Mouse (Mus musculus) liver, adult 2 months (tissue): ENCODE results near the gene Cfap70. TPM values are rescaled to one million over a fixed set of nuclear protein-coding genes. Genes with fewer than 3 reads are reported as not detected.

Experiments used
- DNase-seq: peaks from one replicate; pipeline ENCODE4 v3.0.0-alpha.2; 2011; ENCODE audit warnings: low read depth, low spot score; ENCODE audit errors: extremely low read depth
- H3K27ac ChIP-seq: fragments of 200-500 bp; replicated peaks from 2 replicates; pipeline ENCODE4 v1.5.1; 2012; ENCODE audit warnings: low read depth, mild to moderate bottlenecking, control low read depth, inconsistent platforms, low read length; ENCODE audit not compliant: insufficient read depth
- H3K27me3 ChIP-seq: fragments of 200-500 bp; 2 replicates; pipeline ENCODE4 v1.6.1; 2012; ENCODE audit warnings: mild to moderate bottlenecking, moderate library complexity, low read length, inconsistent platforms; ENCODE audit not compliant: control insufficient read depth, insufficient read depth
- H3K36me3 ChIP-seq: fragments of 200-500 bp; 2 replicates; pipeline ENCODE4 v1.6.1; 2012; ENCODE audit warnings: low read length, inconsistent platforms; ENCODE audit not compliant: control insufficient read depth, insufficient read depth
- H3K4me1 ChIP-seq: fragments of 200-500 bp; 2 replicates; pipeline ENCODE4 v1.6.1; 2011; ENCODE audit warnings: low read length; ENCODE audit not compliant: control insufficient read depth, insufficient read depth
- H3K4me3 ChIP-seq: fragments of 200-500 bp; 2 replicates; pipeline ENCODE4 v1.5.1; 2011; ENCODE audit warnings: low read depth, mild to moderate bottlenecking, control low read depth, low read length, moderate library complexity; ENCODE audit not compliant: insufficient read depth
- H3K79me2 ChIP-seq: fragments of 200-500 bp; 2 replicates; pipeline ENCODE4 v1.6.1; 2012; ENCODE audit warnings: inconsistent platforms, mild to moderate bottlenecking, low read length, moderate library complexity; ENCODE audit not compliant: control insufficient read depth, insufficient read depth
- H3K9ac ChIP-seq: fragments of 200-500 bp; 2 replicates; pipeline ENCODE4 v1.6.1; 2012; ENCODE audit warnings: low read depth, mild to moderate bottlenecking, control low read depth, inconsistent platforms, low read length
- CTCF ChIP-seq: fragments of 200-500 bp; IDR thresholded peaks from 2 replicates; pipeline ENCODE4 v1.5.1; 2011; ENCODE audit warnings: low read depth, low read length, control low read depth
- POLR2A ChIP-seq: fragments of 200-500 bp; IDR thresholded peaks from 2 replicates; pipeline ENCODE4 v1.6.1; 2011; ENCODE audit warnings: low read length, control low read depth; ENCODE audit not compliant: insufficient read depth; ENCODE audit errors: extremely low read depth
- WGBS: fragments of 180-500 bp; shearing (Covaris S2); methylation state at CpG from one replicate; pipeline ENCODE4 v1.1.7; 2018; 5-methylcytosine and 5-hydroxymethylcytosine counted together
- polyA plus RNA-seq: library from polyadenylated mRNA; depleted of rRNA; stranded (reverse); fragments of >200 nt; gene quantifications from 2 replicates; pipeline ENCODE4 v1.2.3, GENCODE M21; 2012
- total RNA-seq: library from RNA; depleted of rRNA; stranded (reverse); fragments of >200 nt; gene quantifications from 2 replicates; pipeline ENCODE4 v1.2.3, GENCODE M21; 2014

The Cfap70 gene
- total and polyA plus RNA-seq, 2 experiments: under 0.01 TPM; not detected in 1

DNA sequence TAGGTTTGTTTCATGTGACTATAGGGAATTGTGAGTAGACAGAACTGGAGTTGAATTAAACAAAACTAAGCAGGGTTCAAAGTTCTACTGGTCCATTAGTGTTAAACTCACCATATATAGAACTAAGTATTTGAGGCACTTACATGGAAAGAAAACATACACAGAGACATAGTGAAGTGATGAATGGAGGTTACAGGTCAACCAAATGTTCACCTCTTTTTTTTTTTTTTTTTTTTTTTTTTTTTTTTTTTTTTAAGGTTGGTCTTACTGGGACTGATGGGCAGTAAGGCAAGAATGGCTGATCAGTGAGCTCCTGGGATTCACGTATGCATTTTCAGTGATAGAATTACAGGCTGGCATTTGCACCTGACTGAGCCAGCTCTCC lies 28.2 kb upstream of the Cfap70 start:
- no peak for DNase-seq
- Histone ChIP-seq H3K79me2 (peaks cover 9% of the 10 kb centered on the region; the same call in 1 of the 2 replicates), H3K27ac (0 out of 2 replicates have a peak overlapping the region, but pooled peaks have one; percentile 17), H3K4me3 (peak overlapping the region; percentile 87; the same call in 1 of the 2 replicates), H3K36me3 (peaks cover 3% of the 10 kb centered on the region), H3K27me3 (no peaks in the 10 kb centered on the region), H3K9ac (no peak overlapping the region; the same call in 1 of the 2 replicates), H3K4me1 (peaks cover 12% of the 10 kb centered on the region)
- TF ChIP-seq POLR2A: no peak
- no peak for TF ChIP-seq CTCF
- WGBS: 91% methylated on average over 1 of the region's 1 CpGs

DNA sequence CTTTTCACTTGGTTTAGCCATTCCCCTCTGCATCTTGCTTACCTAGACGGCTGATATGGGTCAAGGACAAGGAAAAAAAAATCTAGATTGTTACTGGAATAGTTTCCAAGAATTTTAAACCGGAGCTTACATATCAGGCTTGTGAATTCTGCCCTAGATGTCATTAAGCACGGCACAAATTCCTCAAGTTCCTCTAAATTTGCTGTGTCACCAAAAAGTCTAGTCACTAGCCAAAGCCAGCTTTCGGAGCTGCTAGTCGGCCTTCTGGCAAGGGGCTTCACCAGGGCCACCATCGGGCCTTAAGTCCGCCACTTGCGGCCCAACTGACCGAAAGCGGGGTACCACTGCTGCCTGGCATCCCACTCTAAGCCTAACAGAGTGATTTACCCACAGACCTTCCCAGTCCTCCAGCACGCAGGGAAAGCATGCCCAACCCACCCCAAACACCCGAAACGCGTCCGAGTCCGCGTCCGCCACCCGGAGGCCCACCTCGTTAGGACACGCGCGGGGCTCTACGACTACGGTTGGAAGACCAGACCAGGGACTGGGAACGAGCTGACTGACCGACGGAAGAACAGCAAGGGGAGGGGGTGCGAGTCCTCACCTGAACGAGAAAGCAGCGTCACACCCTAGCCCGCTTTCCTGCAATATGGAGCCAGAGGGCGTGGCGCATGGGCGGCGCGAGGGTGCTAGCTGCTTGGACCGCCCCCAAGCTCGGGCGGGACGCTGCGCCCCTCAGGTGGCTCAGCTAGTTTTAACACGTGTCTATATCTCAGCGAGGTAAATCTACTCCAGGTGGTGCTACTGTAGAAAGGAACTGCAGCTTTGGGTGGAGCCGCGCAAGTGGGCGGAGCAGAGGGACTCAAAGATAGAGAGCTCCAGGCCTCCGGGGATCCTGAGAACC lies 27.5 kb upstream of the Cfap70 start, which contains the start of gene Anxa7:
Gene Anxa7, minus strand, starts transcription at position 843 of the 904 bp plus-strand sequence.
- Histone ChIP-seq H3K79me2 (peaks cover 9% of the 10 kb centered on the region; the same call in 1 of the 2 replicates), H3K27me3 (no peaks in the 10 kb centered on the region), H3K36me3 (peaks cover 3% of the 10 kb centered on the region), H3K9ac (peak within 1 kb of the TSS; percentile 89), H3K4me1 (peaks cover 12% of the 10 kb centered on the region), H3K27ac (peak within 1 kb of the TSS; percentile 81), H3K4me3 (peak within 1 kb of the TSS; percentile 87)
- WGBS: under 1% methylated on average over 48 of the region's 48 CpGs
- TF ChIP-seq CTCF (no peak), POLR2A (peak; percentile 71)
- peak; percentile 79 for DNase-seq

DNA sequence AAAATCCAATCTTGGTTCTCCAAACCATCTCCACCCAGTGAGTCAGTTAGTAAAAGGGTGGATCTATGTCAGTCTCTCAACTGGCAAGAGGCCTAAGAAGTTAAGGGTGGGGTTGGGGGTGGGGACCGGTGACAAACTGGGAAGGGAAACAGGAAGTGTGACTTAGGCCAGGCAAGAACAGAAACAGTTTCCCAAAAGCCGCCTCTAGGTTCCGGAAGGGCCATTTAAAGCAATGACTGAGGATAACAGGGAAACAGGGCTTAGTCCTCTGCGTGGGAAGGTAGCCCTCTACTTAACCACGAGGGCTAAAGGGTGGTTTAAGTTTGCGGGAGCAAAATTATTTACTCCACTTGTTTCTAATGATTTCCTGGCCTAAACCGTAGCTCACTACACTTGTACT lies 26.8 kb upstream of the Cfap70 start:
- Histone ChIP-seq H3K27me3 (no peaks in the 10 kb centered on the region), H3K4me3 (peak overlapping the region; percentile 87), H3K4me1 (peaks cover 12% of the 10 kb centered on the region), H3K27ac (peak overlapping the region; percentile 81), H3K79me2 (peaks cover 9% of the 10 kb centered on the region; the same call in 1 of the 2 replicates), H3K9ac (peak overlapping the region; percentile 69), H3K36me3 (peaks cover 3% of the 10 kb centered on the region)
- TF ChIP-seq CTCF (no peak), POLR2A (no peak)
- peak; percentile 80 for DNase-seq
- 1% methylated on average over 7 of the region's 7 CpGs for WGBS

DNA sequence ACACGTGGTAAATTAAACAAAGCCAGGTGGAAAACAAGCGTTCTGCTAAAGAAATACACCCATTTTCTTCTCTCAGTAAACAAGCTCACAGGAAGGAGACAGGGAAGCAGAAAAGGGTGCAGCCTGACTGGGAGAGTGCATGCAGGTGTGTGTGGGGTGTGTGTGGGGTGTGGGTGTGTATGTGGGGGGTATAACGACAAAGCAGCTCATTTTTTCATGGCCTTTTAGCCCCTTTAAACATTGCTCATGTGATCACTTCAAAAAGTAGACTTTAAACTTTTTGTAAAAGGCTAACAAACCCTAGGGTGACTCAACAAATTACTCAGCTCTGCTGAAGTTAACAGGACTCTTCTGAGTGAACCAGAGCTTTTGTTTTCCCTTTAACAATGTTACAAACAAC lies 26.4 kb upstream of the Cfap70 start:
- peaks cover 12% of the 10 kb centered on the region for H3K4me1 ChIP-seq
- no peaks in the 10 kb centered on the region for H3K27me3 ChIP-seq
- H3K4me3 ChIP-seq: peak overlapping the region; percentile 87; the same call in 1 of the 2 replicates
- no peak overlapping the region for H3K9ac ChIP-seq
- H3K79me2 ChIP-seq: peaks cover 12% of the 10 kb centered on the region; the same call in 1 of the 2 replicates
- no peak for DNase-seq
- TF ChIP-seq CTCF: no peak
- TF ChIP-seq POLR2A: no peak
- 9% methylated on average over 3 of the region's 3 CpGs for WGBS
- peaks cover 3% of the 10 kb centered on the region for H3K36me3 ChIP-seq
- H3K27ac ChIP-seq: peak overlapping the region; percentile 14

DNA sequence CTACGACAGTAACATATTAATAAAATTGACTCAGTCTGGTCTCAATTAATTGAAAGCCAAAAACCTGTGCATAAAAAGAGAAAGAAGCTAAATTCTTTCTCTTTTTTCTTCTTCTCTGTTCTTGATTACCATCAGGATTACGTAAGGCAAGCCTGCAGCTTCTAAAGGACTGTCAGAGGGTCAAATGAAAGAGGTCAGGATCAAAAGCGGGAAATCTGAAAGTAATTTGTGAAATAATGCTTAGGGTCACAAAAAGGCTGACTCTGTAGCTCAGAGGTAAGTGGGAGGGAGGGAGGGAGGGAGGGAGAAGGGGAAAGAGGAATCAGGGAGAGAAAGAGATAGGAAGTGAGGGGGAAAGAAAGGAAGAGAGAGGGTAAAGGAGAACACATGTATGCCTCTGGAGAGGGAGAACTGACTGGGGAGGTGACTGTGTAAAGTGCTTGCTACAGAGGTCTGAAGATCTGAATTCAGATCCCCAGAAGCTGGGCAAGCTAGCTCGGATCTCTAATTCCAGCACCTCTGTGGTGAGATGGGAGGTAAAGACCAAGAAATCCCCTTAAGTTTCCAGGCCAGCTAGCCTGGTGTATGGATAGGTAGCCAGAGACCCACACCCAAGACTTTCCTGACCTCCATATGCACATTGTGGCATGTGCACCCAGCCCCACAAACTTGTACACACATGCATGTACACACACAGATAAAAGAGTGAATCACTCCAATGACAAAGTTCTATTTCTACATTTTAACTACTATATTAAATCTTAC lies 25.4 kb upstream of the Cfap70 start:
- Histone ChIP-seq H3K4me3 (no peak overlapping the region), H3K27ac (peak overlapping the region; percentile 40; the same call in 1 of the 2 replicates)

More for the DNA sequence above, 25.4 kb upstream of the Cfap70 start:
- DNase-seq: peak; percentile 69
- TF ChIP-seq CTCF: no peak
- TF ChIP-seq POLR2A: no peak
- WGBS: 30% methylated on average over 4 of the region's 4 CpGs
- no peaks in the 10 kb centered on the region for H3K27me3 ChIP-seq
- H3K36me3 ChIP-seq: peaks cover 9% of the 10 kb centered on the region
- H3K79me2 ChIP-seq: peaks cover 12% of the 10 kb centered on the region; the same call in 1 of the 2 replicates
- H3K4me1 ChIP-seq: peaks cover 12% of the 10 kb centered on the region
- H3K9ac ChIP-seq: peak overlapping the region; percentile 21
